Mouse (Mus musculus) olfactory bulb, adult 2 months (tissue): ENCODE data around the gene Ranbp3. TPM values are rescaled to one million over a fixed set of nuclear protein-coding genes. Genes with fewer than 3 reads are reported as not detected.

Experiments used
- H3K27ac ChIP-seq: fragments of 200-500 bp; 2 replicates; pipeline ENCODE4 v1.5.1; 2012; ENCODE audit warnings: low read depth, low read length; ENCODE audit not compliant: insufficient read depth
- H3K4me1 ChIP-seq: fragments of 200-500 bp; 2 replicates; pipeline ENCODE4 v1.6.1; 2012; ENCODE audit warnings: low read length; ENCODE audit not compliant: control insufficient read depth, insufficient read depth
- H3K4me3 ChIP-seq: fragments of 200-500 bp; 2 replicates; pipeline ENCODE4 v1.5.1; 2012; ENCODE audit warnings: mild to moderate bottlenecking, low read depth, low read length, moderate library complexity; ENCODE audit not compliant: insufficient read depth
- CTCF ChIP-seq: fragments of 200-500 bp; IDR thresholded peaks from 2 replicates; pipeline ENCODE4 v1.5.1; 2012; ENCODE audit warnings: low read depth, mild to moderate bottlenecking, low read length, moderate library complexity; ENCODE audit not compliant: insufficient read depth
- POLR2A ChIP-seq: fragments of 200-500 bp; IDR thresholded peaks from 2 replicates; pipeline ENCODE4 v1.6.1; 2012; ENCODE audit warnings: mild to moderate bottlenecking, low read depth, low read length, moderate library complexity; ENCODE audit not compliant: insufficient read depth
- WGBS: fragments of 180-500 bp; shearing (Covaris S2); methylation state at CpG from one replicate; pipeline ENCODE4 v1.1.7; 2018; 5-methylcytosine and 5-hydroxymethylcytosine counted together
- polyA plus RNA-seq: library from polyadenylated mRNA; stranded (reverse); fragments of >200 nt; gene quantifications from 2 replicates; pipeline ENCODE4 v1.2.4, GENCODE M21; 2012; ENCODE audit warnings: low replicate concordance; ENCODE audit not compliant: missing spikeins, insufficient read depth, insufficient read length

Ranbp3 gene
- polyA plus RNA-seq, 1 experiment = not detected

DNA sequence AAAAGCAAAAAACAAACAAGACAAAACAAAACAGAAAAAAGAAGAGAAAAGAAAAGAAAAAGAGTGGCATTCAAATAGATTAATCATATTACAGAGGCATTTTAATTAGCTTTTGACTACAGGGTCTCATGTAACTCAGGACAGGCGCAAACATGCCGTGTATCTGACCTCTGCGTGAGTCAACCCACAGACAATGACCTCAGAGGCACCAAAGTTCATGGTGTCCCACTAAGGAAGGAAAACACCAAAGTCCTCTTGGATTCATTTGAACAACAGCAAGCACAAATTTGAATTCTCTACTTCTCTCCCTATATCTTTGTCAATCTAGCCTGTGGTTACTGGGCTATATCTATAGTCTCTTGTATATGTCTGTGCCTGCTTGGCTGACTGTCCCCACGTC is 29.9 kb upstream of the Ranbp3 start:
- Histone ChIP-seq H3K4me1 (no peaks in the 10 kb centered on the region), H3K27ac (no peak overlapping the region), H3K4me3 (no peak overlapping the region)
- WGBS = 82% methylated on average over 4 of the region's 4 CpGs
- no peak for TF ChIP-seq POLR2A
- TF ChIP-seq CTCF = no peak

GRCm38 (mm10) chr17:56647546-56647945 is 25.5 kb upstream of the Ranbp3 start:
- no peaks in the 10 kb centered on the region for H3K4me1 ChIP-seq
- no peak for TF ChIP-seq POLR2A
- WGBS = 61% methylated on average over 12 of the region's 13 CpGs
- H3K4me3 ChIP-seq = no peak overlapping the region
- H3K27ac ChIP-seq = no peak overlapping the region

DNA sequence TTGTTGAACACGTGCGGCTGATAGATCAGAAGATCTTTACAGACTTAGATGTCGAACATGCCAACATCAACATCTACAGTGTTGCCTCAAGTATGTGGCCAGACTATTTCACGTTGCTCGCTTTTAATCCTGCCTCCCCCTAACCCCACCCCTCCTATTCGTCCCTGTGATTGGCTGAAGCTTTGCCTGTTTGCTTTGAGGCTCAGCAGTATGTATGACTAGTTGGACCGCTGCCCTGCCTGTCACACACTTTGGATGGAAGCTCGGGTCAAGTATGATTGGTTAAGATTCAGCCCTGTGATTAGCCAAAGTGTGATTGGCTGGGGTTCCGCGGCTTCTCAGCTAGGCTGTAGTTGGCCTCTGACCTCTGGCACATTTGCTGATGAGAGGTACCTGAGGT is 21.3 kb upstream of the Ranbp3 start:
- WGBS = 31% methylated on average over 10 of the region's 10 CpGs
- H3K27ac ChIP-seq = no peak overlapping the region
- no peak for TF ChIP-seq POLR2A
- no peak for TF ChIP-seq CTCF
- no peak overlapping the region for H3K4me3 ChIP-seq
- no peaks in the 10 kb centered on the region for H3K4me1 ChIP-seq

DNA sequence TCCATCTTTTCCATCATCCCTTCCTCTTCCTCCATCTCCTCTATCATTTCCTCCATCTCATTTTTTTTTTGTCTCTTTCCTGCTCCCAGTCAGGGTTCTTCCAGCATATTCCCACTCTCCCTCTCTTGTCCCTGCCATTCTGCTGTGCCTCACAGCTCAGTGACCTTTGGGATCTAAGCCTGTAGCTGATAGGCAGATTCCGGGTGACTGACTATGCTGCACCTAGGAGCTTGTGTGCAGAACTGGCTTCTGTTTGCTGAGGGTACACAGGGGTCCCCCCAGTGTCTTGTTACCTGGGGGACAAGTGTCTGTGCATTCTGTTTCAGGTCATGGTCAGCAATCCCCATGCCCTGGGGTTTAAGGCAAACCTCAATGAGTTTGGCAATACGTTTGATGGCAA is 18.3 kb upstream of the Ranbp3 start:
- no peak for TF ChIP-seq POLR2A
- TF ChIP-seq CTCF = no peak
- Histone ChIP-seq H3K4me3 (no peak overlapping the region), H3K27ac (no peak overlapping the region), H3K4me1 (peaks cover under 1% of the 10 kb centered on the region; the same call in 1 of the 2 replicates)
- 77% methylated on average over 2 of the region's 2 CpGs for WGBS

DNA sequence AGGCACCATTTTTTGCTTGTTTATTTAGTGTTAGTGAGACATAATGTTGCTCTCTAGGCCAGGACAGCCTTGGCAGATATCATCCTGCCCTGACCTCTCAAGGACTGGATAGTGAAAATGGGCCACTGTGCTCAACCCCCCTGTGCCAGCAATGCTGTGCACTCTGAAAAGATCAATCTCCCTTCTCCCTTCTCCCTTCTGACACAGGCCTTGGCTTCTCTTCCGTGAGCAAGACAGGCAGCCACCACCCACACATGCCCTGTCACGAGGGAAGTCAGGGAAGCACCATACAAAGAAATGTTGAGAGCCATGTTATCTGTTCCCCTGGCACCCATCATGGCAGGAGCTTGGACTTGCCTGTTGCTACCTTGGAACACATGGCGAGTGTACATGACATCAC is 17.8 kb upstream of the Ranbp3 start:
- TF ChIP-seq CTCF = no peak
- no peak for TF ChIP-seq POLR2A
- H3K4me3 ChIP-seq = no peak overlapping the region
- no peak overlapping the region for H3K27ac ChIP-seq
- peaks cover 6% of the 10 kb centered on the region; the same call in 1 of the 2 replicates for H3K4me1 ChIP-seq
- WGBS = 75% methylated on average over 3 of the region's 3 CpGs

- TF ChIP-seq POLR2A = no peak
- TF ChIP-seq CTCF = no peak
- H3K4me3 ChIP-seq = no peak overlapping the region
- 83% methylated on average over 6 of the region's 6 CpGs for WGBS
- peaks cover 7% of the 10 kb centered on the region; the same call in 1 of the 2 replicates for H3K4me1 ChIP-seq
- no peak overlapping the region for H3K27ac ChIP-seq
These were observed 16.9 kb upstream of the Ranbp3 start for GRCm38 (mm10) chr17:56656171-56656570.

- peaks cover 11% of the 10 kb centered on the region for H3K4me1 ChIP-seq
- WGBS = 70% methylated on average over 3 of the region's 3 CpGs
- no peak overlapping the region for H3K4me3 ChIP-seq
- no peak overlapping the region for H3K27ac ChIP-seq
- no peak for TF ChIP-seq CTCF
- TF ChIP-seq POLR2A = no peak
These were observed 9.4 kb upstream of the Ranbp3 start for GRCm38 (mm10) chr17:56663659-56664058.

GRCm38 (mm10) chr17:56664333-56664732 is 8.8 kb upstream of the Ranbp3 start:
- WGBS = 15% methylated on average over 10 of the region's 10 CpGs
- TF ChIP-seq POLR2A (no peak), CTCF (no peak)
- peaks cover 12% of the 10 kb centered on the region for H3K4me1 ChIP-seq

DNA sequence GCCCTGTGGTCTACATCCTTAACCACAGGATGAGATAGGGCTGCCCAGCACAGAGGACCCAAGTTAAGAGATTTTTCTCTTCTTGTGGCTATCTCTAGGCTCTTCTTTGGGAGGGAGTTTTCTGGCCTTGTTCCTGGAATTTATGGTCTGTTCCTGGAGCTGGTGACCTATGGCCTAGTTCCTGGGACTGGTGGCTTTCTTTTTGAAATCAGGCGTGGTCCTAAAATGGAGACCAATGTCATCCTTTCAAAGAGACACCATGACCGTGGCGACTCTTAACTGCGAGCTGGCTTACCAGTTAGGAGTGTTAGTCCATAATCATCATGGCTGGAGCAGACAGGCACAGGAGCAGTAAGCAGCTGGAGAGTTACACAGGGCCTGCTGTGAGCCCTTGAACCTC is 6.7 kb upstream of the Ranbp3 start:
- WGBS = 85% methylated on average over 4 of the region's 4 CpGs
- no peak overlapping the region for H3K4me3 ChIP-seq
- no peak overlapping the region for H3K27ac ChIP-seq
- TF ChIP-seq CTCF (no peak), POLR2A (no peak)
- peaks cover 5% of the 10 kb centered on the region for H3K4me1 ChIP-seq

More at GRCm38 (mm10) chr17:56664333-56664732, 8.8 kb upstream of the Ranbp3 start:
- no peak overlapping the region for H3K4me3 ChIP-seq
- H3K27ac ChIP-seq = no peak overlapping the region

DNA sequence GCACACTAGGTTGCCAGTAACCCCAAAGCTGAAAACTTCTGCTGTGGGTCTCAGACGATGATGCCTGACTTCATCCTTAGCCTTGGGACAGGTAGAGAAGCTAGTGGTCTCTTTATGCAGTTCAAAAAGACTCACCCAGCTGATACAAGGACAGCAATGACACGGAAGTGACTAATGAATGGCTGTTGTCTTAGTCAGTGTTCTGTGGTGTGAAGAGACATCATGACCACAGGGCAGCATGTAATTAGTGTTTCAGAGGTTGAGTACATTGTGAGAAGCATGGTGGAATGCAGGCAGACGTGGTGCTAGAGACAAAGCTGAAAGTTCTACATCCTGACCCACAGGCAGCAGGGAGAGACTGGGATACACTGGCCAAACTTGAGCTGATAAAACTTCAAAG is 5.5 kb upstream of the Ranbp3 start:
- no peak overlapping the region for H3K27ac ChIP-seq
- peaks cover 5% of the 10 kb centered on the region for H3K4me1 ChIP-seq
- no peak overlapping the region for H3K4me3 ChIP-seq
- 59% methylated on average over 3 of the region's 3 CpGs for WGBS
- TF ChIP-seq POLR2A (no peak), CTCF (no peak)
